Mouse (Mus musculus): Measurements from ENCODE around the gene Susd4.

Gene Susd4

DNA sequence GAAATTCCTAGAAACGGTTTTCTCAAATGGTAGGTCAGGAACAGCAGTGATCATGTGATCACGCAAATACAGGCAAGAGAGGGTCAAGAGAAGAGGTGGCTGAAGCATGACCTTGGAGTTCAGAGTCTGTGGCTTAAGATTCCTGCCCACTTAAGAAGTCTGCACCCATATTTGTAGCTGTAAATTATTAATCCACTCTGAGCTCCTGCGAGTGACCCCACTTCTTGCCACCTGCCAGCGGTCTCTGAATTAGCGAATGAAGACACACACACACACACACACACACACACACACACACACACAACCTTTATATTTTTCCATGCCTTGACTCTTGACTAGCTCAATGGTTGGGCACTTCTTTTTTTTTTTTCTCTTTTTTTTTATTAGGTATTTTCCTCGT lies 99.7 kb downstream of the Susd4 start:
- DNase-seq = no peak

- DNase-seq = no peak
Measured at GRCm38 (mm10) chr1:182867886-182868285, 104.2 kb downstream of the Susd4 start.

- peak; percentile 42 to 71 for DNase-seq
Measured at GRCm38 (mm10) chr1:182868432-182869113, 104.9 kb downstream of the Susd4 start.

DNA sequence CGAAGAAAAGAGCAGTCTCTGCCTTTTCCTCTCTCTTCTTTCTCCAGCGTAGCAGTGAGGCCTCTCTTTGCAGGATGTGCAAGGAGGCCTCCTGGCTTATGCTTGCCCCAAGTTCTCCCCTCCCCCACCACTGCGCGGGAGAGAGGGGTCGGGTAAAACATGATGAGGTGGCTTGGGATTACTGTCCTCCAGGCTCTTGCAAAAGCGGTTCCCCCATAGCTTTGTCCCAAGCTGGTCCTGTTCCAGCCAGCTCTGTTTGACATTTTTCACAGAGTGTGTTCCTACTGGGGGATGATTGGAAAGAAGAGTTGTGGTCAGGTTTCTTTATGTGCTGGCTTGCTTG lies 105.4 kb downstream of the Susd4 start:
- DNase-seq = no peak

- DNase-seq = no peak
Measured at GRCm38 (mm10) chr1:182878156-182878555, 114.5 kb downstream of the Susd4 start.

DNA sequence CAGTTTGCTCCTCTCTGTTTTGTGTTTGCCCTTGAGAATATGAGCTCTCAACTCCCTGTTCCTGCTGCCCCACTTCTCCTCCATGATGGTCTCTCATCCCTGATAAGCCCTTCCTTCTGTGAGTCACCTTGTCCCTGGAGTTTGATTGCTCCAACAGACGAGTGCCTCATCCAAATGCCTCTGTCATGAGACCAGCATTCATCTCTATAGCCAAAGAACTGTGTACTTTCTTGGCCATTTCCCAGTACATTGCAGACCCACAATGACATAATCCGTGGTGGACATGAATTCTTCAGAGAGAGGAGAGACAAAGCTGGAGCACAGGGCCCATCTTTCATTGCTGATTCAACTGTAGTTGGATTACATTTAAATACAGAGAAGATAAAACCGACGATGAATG lies 115.1 kb downstream of the Susd4 start:
- no peak for DNase-seq

DNA sequence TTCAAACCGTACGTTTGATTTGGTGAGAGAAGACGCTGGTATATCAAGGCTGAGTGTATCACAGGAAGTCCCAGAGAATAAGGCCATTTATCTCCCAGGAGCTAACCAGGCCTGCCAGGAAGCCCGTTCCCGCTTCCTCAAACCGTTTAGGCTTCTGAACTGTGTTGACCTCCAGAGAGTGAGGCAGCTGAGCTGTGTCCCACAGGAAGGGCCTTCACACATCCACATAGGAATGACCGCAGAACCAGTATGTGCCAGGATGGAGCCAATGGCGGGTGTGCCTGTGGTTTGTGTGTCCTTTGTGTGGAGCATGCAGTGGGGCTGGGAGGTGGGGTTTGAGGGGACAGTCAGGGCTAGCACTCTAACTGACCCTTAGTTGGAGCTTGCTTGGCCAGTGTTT lies 117.6 kb downstream of the Susd4 start:
- DNase-seq = no peak

DNA sequence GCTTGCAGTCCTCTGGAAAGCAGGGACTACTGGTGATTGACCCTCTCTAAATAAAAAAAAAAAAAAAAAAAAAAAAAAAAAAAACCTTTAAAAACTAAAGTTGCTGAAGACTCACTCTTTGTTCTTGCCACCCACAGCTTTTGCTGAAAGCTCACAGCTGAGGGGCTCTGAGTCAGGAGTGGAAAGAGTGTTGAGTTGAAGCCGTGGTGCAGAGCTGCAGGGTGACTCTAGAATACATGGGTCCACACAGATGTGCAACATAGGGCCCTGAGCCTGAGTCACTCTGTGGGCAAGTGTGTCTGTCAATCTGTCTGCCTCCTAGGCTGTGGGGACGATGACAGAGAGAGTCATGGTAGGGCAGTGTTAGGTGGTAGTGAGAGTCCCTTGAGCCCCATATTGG lies 119.0 kb downstream of the Susd4 start:
- DNase-seq = no peak

- peak; percentile 36 to 48 for DNase-seq
Measured at GRCm38 (mm10) chr1:182895698-182896097, 132.0 kb downstream of the Susd4 start.

DNA sequence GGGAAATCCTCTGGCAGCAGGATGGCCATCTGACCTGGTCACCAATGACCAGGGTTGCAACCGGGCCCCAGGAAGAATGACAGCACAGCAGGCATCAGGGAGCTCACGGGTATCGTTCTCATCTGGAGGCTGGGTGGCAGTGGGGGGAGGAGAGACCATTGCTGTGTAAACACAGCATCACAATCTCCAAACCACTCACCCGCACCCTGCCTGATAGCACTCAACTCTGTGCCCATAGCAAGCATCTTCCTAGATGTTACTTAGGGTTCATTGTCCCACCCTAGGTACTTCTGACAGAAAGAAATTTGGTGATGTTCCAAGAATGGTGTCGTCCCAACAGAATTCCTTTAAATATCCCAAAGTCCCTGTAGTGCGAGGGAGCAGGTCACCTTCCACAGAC lies 133.4 kb downstream of the Susd4 start:
- DNase-seq = no peak

DNA sequence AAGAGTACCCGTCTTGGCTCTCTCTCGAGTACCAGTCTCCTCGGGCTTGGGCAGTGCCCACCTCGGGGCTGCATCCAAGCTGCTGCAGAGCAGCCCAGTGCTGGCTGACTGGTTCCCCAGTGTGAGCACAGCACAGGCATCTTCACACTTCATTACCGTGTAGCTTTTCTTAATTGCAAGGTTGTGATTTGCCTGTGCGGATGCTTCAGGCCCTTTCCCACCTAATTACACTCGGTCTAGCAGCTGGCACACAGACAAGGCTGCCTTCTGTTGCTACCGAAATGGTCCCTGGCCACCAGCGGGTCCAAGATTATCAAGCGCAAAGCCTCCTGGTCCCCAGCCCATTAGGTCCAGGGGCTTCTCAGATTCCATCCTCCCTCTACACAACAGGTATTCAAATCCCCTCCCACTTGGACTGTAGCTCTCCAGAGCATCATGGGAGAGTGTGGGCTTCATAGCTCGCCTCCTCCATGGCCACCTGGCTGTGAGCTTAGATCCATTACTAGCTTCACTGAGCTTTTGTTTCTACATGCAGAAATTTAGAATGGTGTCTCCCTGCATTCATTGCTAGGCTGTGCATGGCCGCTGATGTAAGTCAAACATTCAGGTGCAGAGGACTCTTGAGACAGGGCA lies 134.0 kb downstream of the Susd4 start:
- DNase-seq = no peak

- DNase-seq = no peak
Measured at GRCm38 (mm10) chr1:182902095-182902494, 138.4 kb downstream of the Susd4 start.

- DNase-seq = no peak
Measured at GRCm38 (mm10) chr1:182902906-182903305, 139.2 kb downstream of the Susd4 start.

DNA sequence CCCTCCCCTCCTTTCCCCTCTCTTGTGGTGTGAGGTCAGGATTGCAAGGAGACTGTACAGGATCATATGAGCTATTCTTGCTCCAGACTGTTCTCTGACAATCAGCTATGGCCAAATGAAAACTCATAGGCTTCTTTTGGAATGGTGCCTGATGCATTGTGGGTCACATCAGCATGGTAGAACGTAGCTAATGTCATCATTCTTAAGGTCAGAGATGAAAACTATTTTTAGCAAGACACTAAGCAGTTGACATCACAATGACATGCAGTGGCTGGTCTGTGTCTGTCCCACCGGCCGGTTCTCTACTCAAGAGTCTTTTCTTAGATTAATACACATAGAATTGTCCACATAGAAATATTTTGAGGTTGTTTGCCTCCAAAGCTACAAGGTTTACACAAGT lies 142.0 kb downstream of the Susd4 start:
- DNase-seq = no peak

DNA sequence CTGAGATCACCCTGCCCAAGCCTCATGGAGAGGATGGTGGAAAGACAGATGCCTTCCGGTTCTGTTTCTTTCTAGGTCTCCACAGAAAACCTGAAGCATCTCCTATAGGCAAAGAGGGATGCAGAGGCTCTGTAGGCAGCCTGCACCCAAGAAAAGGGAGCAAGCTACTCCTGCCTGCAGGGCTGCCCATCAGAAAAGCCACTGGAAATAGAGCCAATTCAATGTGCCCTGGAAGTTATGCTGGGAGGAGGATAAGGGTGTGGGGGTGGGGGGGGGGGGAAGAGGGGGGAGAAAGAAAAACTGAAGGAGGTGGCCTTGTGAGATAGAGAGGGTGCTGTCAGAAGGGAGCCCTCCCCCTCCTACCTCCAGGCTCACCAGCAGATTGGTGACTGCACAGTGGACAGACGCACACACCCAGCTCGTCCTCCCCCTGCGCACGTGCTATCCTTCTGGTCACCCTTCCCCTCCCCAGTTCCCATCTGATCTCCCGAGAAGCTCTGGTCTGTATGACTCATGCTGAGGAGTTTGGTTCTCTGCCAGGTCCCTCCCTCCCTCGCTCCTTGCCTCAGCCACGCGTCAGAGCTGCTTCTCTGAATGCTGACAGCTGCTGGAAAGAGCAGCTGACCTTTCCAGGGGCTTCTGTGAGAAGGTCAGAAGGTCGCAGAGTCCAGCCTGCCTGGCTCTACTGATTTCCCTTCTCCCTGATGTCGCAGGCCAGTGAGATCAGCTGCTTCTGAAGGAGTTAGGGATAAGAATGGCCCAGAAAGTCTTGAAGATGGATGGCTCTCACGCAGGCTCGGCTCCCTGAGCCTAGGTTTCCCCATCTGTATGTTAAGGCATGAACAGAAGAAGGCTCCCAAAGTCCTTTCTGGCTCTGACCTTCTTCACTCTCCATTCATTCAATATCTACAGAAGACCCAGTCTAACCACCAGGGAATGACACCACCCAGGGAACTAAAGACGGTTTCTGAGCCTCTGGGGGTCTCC lies 144.7 kb downstream of the Susd4 start:
- peak; percentile 93 to 95 for DNase-seq

DNA sequence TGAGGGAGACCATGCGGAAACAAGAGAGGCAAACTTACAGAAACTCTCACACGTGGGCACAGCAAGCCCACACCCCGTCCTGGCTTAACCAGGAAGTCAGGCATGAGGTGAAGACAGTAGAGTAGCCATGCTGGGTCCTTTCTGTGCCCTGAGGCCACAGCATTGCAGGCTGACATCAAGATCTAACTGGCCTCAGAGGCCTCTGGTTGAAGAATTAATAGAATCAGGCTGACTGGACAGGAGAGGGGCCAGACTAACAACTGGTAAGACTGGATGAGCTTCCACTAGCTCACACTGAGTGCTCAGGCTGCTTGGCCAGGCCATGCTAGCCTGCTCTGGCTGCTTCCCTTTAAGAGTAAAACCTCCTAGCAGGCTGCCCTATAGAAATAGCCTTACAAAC lies 145.4 kb downstream of the Susd4 start:
- no peak for DNase-seq

GRCm38 (mm10) chr1:182909596-182909995 lies 145.9 kb downstream of the Susd4 start:
- no peak for DNase-seq

- no peak for DNase-seq
Measured at GRCm38 (mm10) chr1:182912591-182912990, 148.9 kb downstream of the Susd4 start.

- DNase-seq = no peak
Measured at GRCm38 (mm10) chr1:182914121-182914908, 150.7 kb downstream of the Susd4 start.

DNA sequence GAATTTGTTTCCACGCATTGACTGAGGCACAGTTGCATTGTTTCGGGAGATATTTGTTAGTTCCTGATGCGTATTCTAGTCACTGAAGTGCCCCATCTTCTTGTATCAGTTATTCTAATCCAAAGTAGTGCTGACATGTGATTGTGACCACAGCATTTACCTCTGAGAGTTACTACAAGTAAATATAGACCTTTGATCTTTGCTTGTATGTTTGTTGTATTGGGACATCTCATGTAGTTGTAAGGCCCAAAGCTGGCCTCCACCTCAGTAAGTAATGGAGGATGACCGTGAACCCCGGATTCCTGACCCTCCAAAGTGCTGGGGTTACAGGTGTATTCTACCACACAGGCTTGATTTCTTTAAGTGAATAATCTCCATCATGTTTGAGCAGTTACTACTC lies 152.5 kb downstream of the Susd4 start:
- DNase-seq = no peak

- no peak for DNase-seq
Measured at GRCm38 (mm10) chr1:182918718-182919346, 155.2 kb downstream of the Susd4 start.

DNA sequence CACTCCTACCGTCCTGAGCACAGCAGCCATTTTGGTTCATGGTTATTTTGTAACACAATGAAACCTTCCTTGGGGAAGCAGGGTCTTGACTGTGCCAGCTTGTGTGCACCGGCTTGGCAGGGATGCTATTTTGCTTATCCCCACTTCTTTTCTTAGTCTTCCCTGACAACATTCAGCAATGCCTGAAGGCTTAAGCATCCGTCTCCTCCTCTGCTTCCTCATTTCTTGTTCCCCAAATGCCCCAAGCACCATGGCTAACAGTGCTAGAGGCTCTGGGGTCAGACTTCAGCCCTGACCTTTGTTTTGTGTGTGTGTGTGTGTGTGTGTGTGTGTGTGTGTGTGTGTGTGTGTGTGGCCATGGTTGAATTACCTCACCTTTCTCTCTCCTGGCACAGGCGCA lies 159.2 kb downstream of the Susd4 start:
- no peak for DNase-seq

Measured in lung, adult 18-20 months (tissue).